Mouse (Mus musculus) R1 (cell line): ENCODE data around the gene Zfp451.

Experiments used
- DNase-seq: peaks from one replicate; pipeline ENCODE4 v3.0.0-alpha.2; 2018; ENCODE audit warnings: low read depth, low spot score

Gene Zfp451

DNA sequence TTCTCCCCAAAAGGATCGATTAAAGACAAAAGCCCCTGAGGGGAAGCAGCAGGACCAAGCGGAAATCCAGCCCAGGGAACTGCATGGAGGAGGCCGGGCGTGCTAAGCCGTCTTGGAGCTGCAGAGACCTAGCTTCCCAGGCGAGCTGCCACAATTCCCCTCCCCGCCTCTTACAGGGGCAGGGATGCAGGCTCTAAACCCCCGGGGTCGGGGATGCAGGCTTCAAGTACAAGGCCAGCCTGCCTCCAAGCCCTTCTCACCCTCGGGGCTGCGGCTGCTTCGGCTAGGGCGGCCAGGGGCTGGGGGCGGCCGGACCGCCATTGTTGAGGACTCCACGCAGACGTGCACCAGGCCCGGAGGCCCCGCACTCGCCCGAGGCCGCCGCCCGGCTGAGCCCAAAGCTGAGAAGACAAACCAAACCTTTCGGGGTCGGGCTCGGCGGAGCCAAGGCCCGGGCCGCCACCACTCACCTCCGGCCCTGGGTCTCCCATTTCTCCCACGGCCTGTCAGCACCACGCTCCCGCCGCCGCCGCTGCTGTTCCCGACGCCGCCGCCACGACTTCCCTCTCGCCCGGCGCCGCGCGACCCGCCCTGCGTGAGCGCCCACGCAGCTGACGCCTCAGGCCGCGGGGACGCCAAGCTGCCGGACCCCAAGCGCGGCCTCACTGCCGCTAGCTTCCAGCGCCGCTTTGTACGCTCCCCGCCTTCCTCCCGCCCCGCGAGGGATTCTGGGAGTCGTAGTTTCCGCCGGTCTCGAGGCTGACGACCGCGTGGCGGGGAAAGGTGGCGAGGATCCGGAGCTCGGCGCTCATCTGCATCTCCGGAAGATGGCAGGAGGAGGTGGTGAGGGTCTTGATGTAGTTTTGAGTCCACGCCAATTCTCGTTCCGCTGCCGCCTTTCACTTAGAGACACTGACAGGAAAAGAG, at the start of gene Zfp451:
Gene Zfp451, minus strand, starts transcription at position 728 of the 927 bp plus-strand sequence.
- DNase-seq, result peak; percentile 94

DNA sequence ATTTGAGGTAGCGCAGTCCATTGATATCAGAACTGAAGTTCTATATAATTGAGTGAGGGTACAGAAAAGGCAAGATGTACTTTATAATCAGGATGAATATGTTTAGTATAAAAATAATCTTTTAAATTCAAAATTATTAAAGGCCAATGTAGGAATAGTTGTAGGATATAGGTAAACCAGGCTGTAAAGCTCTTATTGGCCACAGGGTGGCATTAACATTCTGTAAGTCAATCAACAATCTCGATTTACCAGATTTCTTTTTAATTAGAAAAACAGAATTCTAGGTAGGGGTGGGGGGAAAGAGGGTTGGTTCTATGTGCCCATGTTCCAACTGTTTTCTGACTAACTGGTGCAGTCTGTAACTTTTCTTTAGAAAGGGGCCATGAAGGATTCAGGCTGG, 32.4 kb upstream of the Zfp451 start:
- DNase-seq, result no peak

DNA sequence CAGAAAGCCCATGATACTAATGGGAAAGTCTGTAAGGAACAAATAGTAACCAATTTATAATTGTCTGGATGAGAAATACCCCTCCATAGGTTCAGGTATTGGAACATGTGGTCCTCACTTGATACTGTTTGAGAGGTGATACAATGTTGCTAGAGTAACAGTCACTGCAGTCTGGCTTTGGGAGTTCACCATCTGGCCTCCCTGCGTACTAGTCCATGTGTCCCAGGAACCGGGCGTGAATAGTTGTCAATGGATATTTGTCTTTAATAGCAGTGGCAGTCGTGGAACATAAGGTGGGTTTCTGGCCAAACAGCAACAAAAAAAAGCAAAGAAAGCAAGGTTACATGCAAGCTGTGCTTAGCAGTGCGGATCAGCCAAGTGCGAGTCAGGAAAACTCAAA, 29.4 kb upstream of the Zfp451 start:
- DNase-seq, result no peak

DNA sequence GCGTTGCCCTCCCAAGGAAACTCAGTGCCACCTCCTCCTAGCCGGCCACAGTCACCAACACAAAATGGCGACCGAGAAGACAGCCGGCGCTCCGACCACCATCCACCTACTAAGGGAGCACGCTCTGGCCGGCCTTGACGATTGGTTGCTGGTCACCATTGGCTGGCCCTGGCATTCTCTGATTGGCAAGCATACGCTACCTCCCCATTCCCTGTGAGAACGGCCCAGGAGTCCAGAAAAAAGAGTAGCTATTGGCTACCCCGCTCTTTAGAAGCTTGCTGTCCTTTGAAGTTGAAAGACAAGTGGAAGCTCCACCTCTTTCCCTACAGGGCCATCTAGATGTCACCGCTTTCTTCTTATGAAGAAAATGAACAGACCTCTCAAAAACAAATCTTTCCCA, 24.6 kb upstream of the Zfp451 start:
- peak; percentile 76 for DNase-seq

DNA sequence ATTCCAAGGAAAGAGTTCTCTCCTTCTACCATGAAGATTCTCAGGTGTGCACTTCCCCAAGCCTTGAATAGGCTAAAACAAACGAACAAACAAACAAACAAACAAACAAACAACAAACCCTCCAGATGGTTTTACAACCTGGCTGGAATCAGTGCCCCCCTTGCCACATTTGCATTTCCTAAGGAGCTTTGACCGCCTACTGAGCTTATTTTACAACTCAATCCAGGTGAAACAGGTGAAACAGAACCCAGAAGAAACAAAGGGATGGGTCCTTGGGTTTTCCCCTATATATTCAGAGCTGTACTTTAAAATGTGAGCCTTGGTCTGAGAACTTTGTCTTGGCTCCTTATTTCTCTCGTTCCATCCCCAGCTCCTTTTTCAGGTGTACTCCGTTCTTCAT, 16.2 kb upstream of the Zfp451 start:
- DNase-seq, result peak; percentile 63

DNA sequence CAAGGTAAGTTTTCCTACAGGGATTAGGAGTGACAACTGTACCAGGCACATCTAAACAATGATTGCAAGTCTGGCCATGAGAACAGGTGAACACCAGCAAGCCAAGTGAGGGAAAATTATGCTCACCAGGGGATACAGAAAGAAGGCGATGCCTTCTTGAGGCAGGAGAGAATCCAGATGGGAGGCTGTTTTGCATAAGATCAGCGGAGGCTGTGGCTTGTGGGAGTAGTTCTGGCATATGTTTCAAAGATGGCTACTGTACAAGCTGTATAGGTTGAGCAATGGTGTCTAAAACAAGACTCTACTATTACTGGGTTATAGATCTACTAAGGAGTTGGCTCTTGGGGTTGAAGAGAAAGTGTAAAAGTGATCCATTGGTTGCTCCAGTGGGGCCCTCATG, 3.5 kb upstream of the Zfp451 start:
- no peak for DNase-seq

DNA sequence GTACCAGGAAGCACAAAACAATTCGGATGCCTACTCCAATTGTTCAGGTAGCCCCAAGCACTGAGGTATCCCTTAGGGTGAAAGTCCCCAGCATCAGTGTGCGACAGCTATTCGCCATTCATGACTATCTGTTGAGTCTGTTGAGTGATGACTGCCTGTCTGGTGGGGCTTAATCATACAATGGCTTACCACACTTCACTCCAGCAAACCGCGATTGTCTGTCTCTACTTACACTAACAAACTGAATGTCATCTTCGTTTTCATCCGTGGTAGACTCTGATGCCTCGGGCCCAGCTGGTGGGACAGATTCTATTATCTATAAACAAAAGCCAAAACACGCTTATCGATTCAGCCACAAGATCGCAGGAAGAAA, 914 bp downstream of the Zfp451 start:
- DNase-seq, result no peak

DNA sequence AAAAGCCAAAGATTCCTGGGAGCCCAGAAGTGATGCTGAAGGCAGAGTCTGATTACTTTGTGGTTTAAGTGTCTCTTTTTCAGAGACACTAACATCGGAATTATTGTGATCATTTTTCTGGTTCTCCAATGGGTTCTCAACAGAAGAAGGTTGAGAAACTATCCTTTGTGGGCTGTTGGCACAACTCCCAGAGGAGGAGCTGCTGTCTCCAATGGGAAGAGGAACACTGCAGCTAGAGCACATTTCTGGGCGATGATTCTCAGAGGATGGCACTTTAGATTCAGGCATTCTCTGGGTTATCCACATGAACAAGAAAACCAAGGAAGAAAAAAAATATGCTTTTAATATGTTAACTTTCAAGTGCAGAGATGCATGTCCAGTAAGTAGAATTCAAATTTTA, 11.1 kb downstream of the Zfp451 start:
- no peak for DNase-seq

DNA sequence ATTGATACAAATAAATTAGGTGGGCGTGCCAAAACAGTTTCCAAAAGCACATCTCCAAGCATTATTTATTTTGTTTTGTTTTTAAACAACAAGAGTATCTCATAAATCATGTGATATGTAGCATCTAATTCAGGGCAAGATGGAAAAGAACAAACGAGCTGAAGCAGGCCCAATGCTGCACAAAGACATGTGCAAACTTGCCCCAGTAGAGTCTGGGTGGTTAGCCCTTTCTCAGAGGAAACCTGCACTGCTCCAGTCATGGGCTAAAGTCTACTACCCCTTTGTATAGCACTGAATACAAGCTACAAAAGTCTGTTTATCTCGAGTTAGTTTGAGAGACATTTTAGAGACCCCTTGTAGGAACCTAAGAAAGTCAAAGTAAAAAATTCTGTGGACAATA, 14.8 kb downstream of the Zfp451 start:
- no peak for DNase-seq

DNA sequence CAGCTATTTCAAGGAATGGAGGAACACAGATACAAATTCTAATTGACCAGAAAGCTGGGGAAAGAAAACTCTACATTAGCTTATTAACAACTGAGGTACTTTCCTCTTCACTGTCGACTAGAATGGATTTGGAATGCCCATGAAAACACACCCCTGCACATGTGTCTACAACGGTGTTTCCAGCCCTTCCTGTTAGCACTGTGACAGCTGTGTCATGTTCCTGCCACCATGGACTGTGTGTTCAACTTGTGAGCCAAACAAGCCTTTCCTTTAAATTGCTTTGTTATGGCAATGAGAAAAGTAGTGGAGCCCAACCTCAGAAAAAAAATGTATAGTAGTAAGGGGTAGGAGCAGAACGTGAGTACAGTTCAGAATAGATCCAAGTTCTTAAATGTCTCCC, 25.9 kb downstream of the Zfp451 start:
- DNase-seq, result no peak

DNA sequence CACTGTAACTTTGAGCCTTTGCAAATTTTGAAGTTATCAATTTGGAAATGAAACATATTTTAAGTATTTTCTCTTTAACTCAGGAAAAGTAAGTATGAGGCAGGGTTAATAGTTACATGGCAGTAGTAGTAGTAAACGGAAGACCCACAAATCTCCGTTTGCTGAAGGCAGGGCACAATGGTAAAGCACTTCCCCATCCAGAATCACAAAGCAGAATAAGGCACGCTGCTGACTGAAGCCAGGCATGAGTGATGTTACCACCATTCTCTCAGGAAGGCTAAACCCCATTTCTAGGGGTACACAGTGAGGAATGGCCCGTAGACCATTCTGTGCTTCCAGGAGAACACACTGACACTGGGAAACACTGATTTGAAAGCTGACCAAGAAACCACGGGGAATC, 26.3 kb downstream of the Zfp451 start:
- no peak for DNase-seq

DNA sequence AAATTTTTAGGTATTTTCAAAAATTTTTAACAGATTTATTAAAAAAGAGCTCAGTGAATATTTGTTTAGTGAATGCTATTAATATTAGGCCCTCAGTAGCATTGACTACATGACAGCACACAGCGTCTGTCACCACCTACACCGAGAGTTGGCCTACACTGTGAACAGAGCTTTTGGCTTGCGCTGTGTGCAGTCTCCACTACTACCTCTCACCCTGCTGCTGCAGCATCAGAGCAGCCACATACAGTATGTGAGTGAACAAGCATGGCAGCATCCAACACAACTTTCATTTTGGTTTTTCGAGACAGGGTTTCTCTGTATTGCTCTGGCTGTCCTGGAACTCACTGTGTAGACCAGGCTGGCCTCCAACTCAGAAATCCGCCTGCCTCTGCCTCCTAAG, 29.8 kb downstream of the Zfp451 start:
- DNase-seq, result no peak

DNA sequence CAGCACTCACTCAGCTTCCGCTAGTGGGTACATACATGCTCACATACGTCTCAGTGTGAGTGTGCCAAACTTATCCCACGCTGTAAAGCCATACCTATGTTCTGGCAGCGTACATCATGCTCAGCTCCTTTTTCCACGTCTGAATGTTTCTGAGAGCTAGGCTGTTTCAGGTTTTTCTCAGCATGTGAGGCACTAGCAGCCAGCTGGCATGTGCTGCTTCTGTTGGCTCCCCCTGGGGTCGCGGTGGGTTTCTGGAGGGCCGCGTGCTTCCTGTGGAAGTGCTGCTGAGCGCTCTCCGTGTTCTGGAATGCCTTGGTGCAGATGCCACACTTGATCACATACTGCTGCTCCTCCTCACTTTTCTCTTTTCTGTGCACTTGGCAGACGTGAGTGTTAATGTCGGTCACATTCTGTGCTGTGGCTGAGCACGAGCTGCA, 38.2 kb downstream of the Zfp451 start:
- no peak for DNase-seq

DNA sequence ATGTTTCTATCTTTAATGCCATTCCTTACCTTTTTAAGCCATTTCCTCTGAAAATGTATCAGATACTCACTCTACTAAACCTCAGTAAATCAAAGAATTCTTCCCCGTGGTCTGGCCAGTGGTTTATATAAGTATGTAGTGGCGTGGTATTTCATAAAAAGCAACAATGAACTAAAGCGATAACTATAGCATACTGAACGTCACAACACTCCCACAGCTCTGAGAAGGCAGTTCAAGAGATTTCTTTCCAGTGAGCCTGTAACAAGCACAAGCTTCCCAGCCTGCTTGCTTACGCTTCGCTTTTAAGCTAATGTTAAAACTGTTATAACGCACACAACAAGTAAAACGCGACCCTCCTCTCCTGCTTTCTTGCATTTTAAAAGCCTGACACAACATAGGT, 42.3 kb downstream of the Zfp451 start:
- no peak for DNase-seq

DNA sequence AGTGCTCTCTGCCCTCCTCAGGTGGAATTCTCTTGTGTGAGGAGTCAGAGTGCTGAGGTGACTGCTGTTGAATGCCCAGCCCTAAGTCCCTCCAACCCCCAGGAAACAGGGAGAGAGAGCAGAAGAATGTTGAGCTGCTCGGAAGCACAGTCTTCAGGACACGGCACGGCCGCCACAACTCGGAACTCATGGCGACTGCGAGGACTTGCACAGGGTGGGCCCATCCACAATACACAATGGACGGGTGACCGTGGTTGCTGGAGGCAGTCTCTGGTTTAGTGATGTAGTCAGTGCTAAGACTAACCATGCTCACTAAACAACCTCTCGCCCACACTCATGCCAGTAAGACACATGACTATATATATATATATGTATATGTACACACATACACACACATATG, 42.8 kb downstream of the Zfp451 start:
- no peak for DNase-seq

DNA sequence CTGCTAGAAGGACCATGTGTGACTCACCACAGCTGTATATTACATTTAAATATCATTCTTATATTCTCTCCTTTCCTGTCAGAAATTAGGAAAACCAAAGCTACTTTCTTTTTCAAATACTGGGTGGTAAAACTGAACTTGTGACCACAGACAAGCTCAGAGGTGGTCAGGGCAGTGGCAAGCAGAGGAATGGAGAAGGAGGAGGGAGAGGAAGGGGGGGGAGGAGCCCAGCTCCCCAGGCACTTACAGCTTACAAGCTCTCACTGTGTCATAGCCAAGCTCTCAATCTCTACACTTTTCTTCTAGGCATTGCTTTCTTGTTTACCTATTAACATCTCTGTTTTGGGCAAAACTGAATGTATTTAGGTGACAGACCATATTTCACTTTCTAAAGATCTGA, 45.6 kb downstream of the Zfp451 start:
- no peak for DNase-seq

DNA sequence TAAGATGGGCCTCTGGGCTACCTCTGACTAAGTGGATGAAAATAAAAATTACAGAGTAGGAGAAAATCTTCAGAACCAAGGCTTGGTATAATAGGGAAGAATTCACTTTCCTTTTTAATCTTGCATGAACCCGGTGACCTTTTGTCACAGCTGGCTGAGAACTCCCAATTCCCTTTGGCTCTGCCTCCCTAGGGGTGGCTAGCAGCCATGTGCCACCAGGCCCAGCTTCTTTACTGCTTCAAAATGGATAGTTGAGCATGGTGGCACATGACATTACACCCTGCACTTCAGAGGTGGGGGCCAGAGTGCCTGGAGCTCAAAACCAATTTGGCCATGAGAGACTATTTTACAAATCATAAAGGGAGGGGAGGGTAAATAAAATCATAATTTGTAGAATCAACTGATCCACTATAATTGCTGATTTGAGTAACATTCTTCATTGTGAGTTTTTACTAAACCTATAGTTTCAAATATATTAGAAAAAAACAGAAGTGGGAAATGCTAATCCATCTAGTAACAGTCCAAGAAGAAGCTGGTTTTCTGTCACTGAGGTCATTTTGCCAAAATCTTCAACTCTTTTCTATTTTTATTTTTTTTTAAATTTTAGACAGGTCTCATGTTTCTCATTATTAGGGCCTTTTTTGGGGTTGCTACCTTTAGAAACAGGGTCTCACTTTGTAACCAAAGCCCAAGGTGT, 46.2 kb downstream of the Zfp451 start:
- DNase-seq, result no peak

DNA sequence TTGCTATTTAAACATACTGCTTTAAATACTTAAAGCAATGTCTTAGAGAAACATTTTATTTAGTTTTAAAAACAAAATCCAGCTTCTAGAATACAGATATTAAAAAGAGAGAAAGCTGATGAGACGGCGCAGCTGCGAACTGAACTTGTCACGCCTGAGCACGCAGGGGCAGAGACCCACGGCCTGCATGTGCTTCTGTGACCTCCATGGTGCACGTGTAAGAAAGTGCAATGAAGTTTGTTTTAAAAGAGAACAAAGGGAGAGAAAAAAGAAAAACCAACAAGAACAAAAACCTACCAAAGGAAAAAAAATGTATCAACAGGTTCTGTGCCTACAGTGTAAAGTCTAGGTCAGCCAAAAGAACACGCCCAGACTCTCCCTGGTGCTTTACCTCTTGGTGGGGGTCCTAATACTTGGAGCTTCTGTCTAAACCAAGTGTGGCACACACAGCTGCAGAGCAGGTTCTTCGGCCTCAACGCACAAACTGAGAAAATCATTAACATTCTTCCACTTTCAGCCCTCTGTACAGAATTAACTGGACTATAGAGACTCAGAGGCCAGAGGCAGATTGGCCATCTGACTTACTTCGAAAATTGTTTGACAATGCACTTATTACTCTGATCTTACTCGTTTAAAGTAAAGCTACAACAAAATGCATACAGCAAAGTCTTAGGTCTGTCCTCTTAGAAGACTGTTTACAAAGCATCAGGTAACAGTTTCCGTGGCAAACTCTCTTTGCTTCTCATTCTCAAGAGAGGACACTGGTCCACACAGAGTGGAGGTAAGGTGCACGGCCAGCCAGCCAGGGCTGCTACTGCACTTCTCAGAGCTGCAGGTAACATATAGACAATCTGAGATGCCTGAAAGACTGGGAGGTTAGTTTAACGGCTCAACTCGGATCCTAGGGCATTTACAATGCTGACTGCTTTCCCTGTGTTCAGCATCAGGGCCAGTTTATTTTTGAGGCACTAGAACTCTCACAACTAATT, 47.6 kb downstream of the Zfp451 start:
- no peak for DNase-seq

DNA sequence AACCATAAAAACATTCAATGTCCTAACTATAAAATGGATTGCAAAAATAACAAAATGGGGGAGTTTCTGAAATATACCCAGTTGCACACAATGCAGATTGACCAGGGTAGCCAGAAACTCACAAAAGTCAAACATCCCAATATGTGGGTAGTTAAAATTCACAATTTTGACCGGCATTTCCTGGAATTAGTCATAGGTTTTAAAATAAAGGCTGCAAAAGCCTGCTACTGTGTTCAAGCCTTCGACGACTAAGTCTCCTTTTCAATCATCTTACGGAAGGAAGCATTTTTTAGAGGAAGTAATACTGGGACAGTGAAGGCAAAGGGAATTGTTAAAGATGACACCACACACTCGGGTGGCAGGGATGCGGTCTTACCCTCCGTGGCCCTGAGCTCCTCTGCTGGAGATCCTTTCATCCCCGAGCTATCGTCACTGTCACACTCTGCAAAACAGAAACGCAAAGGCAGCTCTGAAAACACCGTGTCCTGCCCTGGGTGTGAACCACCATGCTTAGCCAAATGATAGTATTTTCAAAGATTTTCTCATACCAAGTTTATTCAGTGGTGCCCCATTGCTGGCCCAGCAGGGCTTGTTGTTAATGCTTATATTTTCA, 48.8 kb downstream of the Zfp451 start:
- no peak for DNase-seq

DNA sequence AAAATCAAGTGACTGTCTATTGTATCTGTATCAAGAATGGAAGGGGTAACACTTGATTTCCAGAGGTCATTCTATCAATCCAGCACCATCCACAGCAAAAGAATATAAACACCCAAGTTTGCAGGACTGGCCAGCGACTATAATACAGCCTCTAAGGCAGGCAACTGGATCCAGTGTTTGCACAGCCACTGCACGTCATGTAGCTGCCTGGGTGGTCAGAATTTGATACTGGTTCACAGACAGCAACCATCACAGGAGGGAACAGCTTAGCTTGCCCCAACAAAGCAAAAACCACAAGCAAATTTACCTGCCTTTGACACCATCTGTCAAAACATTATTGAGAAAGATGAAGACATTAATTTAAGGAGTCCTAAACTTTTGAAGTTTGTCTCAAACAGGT, 50.6 kb downstream of the Zfp451 start:
- DNase-seq, result no peak

DNA sequence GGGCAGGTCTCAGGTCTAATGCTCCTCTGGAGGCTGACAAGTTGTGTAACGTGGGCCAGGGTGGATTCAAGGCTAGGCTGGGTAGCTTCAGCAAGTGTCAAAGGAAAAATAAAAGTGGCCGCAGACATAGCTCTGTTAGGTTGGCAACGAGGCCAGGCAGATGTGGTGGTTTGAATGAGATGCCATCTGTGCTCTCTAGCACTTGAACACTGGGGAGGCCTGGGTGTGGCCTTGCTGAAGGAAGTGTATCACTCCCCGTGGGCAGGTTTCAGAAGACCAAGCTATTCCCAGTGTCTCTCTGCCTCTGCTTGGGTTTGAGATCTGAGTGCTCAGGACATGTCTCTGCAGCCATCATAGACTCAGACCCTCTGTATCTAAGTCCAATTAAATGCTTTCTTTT, 55.9 kb downstream of the Zfp451 start:
- no peak for DNase-seq
